Mouse (Mus musculus) T-helper 17 cell (primary cell): ENCODE results near the gene Sox15.

Experiments used
- in situ Hi-C, 2 experiments: fragments of 300-600 bp; cut with MboI, MseI; formaldehyde crosslinking; loops; 1 replicate in 1 of 2; 2 replicates in 1 of 2; pipeline ENCODE4 v1.15.1; 2025; ENCODE audit warnings: high pct_unique_total_duplicates in 2 of 2

The Sox15 gene

DNA sequence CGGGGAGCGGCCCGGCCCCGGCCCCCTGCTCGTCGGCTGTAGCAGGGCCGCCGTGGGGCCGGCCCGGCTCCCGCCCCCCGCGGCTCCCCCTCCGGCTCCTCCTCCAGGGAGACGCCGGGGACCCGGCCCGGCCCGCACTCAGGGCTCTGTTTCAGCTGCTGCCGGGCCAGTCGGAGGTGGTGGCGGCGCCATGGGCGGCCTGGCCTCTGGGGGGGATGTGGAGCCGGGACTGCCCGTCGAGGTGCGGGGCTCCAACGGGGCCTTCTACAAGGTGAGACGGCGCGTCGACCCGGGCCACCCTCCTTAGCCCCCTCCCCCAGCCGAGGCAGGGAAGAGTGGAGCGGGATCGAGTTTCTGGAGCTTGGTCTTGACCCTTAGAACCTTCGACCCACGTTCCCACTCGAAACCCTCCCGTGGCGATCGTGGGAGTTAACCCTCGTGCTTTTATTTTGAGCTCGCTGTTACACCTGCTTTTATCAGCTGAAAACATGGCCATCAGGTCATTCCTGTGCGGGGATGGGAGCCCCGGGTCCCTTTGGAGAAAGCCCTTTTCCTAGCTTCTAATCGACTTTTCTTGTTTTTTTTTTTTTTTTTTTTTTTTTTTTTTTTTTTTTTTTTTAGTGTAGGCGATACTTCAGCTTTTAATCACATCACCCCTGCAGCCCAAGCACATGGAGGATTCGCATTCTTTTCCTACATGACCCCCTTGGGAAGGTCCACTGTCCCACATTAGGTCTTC lies 21.8 kb upstream of the Sox15 start:
- in situ Hi-C loops, result loop anchor here in 1 of 2 experiments (25.0 kb wide), 1 partner anchor 1354 kb away; the partner anchor contains the start of gene C1qbp

DNA sequence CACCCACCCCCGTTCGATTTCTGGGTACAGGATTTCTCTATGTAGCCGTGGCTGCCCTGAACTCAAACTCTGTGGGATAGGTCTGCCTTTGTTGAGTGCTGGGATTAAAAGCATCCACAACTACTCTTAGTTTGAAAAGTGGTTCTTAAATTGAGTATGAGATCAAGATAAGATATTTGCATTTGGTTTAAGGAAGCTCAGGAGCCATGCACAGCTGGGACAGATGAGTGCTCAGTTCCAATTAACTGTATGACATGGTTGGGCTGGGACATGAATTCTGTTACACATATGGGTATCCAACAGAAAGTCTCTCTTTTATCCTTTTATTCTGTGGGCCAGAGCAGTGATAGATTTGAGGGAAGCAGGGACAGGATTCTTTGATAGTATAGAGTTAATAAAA lies 19.6 kb upstream of the Sox15 start:
- in situ Hi-C loops, result loop anchor here in 1 of 2 experiments (25.0 kb wide), 1 partner anchor 1352 kb away; the partner anchor contains the start of gene C1qbp

DNA sequence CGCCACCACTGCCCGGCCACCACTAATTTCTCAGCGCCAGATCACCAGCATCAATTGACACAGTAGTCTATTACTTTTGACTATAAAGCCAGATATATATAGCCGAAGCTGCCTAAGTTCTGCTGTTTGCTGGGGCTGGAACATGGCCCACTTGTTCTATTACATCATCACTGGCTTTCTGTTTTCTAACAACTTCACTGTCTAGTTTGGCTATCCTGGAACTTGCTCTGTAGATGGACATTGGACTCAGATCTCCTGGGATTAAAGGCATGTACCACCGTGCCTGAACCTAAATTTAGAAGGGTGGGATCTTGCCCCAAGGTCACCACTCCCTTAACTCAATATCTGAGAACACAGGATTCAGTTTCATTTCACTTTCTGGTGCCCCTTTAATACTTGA lies 9.3 kb upstream of the Sox15 start:
- in situ Hi-C loops, result loop anchor here in 1 of 2 experiments (25.0 kb wide), 1 partner anchor 1341 kb away; the partner anchor contains the start of gene C1qbp

DNA sequence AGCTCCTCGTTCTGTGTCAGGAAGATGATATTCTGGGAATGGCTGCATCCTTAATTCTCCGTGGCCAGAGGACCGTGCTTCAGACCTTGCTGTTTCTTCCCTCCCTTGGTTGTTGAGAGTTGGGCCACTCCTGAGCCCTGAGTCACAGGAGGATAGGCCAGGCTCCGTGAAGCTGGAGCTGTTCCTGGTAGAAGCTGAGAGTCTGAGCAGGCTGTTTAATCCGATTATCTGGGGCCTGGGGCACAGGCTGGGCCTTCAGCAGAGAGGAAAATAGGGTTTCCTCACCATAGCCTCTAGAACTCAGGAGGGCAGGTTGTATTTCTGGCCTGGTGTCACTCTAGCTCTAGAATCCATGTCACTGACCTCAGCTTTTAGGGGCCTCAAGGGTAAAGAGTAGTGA lies 1.7 kb upstream of the Sox15 start:
- in situ Hi-C loops, result no loop called here

DNA sequence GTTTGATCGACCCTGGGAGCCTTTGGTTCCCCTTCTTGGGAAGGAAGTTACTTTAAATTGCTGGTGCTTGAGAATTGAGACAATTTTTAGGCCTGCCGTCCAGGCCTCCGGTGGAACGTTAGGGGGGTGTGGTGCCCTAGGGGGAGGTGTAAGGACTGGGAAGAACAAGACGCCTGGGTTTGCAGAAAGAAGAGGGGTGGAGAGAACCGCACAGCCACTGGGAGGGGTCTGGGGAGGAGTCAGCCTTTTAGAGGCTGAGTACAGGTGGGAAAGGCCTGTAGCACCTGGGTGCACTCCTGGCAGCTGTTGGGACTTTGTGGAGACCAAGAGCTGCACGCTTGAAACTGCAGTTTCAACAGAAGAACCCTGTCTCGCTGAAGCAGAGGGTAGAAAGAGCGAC lies 354 bp upstream of the Sox15 start:
- in situ Hi-C loops, result no loop called here

DNA sequence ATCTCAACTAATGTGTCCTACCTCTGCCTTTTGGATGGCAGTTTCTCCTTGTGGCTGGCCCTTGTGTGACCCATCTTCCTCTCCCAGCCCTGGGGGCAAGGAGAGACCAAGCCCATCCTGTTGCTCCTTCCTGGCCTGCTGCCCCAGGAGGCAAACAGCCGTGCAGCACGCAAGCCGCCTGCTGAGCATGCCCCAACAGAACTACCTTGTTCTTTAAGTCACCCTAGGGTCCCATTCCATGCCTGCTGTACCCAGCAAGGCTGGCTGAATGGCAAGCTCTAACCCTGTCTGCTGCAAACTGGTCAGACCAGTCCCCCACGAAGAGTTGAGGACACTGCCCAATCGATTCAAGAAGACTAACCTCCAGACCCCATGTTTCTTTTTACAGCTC lies 946 bp downstream of the Sox15 start:
- in situ Hi-C loops, result no loop called here

DNA sequence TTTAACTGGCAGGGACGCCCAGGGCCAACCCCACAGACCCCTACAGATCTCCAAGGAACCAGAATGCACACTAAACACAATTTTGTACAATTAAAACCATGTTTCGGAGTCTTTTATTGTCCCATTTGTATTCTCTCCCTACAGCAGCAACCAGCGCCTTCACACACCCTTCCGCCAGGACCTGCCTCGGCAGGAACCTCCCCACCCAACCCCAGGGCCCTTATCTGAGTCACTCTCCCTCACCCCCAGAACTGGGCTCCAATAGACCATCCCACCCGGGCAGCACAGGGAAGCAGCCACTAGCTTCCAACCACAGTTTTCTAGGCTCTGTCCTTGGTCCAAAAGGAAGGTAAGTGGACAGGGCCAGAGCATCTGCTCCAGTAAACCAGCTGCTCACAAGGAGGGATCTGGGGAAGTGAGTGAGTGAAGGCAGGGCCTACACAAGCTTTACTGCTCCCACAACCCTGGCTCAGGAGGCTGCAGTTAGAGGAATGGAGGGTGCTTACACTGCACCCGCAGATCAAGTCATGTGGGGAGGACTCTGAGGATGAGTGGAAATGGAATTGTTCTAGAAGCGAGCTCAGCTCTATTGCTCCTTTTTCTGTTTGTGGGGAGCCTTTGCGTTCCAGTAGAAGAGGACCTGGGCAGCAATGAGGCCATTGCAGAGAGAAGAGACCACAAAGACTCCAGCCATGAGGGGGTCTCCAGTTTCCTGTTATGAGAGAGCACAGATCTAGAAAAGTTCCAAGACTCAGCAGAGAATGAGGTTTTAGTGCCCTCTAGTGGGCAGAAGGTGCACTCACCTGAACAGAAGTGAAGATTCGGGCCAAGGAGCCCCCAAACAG lies 1.7 kb downstream of the Sox15 start:
- in situ Hi-C loops, result no loop called here

DNA sequence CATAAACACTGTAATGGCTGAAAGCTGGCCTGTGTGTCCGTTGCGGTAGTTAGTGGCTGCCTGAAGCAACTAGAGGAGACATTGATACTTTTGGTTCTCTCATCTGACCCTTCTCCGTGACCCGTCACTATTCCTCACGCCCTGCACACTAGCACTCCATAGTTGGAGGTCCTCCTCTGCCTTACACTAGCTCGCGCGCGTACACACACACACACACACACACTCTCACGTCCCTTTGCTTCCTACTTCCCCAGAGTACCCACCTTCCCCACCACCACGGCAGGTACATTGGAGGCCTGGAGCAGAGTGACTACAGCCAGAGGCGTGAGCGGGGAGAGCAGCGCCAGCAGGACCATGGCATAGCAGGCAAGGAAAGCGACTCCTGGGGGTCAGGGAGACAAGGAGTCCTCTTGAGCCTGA lies 2.4 kb downstream of the Sox15 start:
- in situ Hi-C loops, result no loop called here

DNA sequence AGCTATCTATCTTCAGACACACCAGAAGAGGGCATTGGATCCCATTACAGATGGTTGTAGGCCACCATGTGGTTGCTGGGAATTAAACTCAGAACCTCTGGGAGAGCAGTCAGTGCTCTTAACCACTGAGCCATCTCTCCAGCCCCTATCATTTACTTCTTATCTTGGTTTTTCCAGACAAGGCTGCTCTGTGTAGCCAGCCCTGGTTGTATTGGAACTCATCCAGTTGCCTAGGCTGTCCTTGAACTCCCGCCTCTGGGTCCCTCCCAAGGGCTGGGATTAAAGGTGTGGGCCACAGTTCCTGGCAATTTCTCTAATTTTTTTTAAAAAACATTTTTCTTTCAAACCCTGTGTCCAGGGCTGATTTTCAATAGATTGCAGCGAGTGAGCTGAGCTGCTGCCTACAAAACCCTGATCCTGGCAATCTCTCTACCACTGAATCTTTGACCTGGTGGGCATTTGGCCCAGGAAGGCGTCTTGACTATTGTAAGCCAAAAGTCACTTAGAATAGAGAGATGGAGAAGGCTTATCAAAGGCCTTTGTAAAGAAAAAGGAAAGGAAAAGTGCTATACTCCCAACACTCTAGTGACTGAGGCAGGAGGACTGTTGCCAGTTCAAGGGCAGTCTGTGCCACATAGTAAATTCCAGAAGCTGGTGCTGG lies 6.2 kb downstream of the Sox15 start:
- in situ Hi-C loops, result no loop called here

DNA sequence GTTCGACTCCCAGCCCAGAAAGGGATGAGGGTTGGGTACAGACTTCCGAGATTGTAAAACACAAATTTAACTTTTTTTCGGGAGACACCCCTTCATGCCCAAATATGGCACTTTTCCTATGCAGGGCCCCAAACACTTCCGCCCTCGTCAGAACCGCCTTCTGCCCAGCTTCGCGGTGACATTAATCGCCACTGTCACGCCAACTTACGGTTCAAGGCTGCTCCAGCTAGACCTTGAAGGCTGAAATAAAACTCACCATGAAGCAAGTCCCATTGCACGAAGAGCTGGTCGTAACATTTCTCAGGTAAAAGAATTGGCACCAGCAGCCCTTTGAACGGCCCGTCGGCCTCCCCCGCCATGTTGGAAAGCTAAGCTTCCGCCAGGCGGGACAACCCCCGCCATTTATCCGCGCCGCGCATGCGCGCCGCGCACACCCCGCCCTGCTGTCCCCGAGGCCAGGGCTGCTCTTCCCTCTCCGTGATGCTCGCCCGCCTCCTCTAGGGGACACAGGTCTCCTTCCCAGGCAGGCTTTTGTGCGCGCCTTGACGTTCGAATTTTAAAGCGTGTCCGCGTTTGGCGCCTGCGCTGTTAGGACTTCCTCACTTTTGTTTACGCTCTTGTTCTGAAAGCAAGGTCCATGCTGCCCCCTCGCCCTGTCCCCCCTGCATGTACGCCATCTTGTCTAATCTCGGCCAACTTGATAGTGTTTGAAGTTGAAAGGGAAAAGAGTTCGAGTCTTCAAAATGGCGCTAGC lies 7.3 kb downstream of the Sox15 start, which contains the start of gene Mpdu1:
TSS of gene Mpdu1 (minus strand) at position 430 of the 754 bp plus-strand sequence.
- in situ Hi-C loops, result no loop called here

DNA sequence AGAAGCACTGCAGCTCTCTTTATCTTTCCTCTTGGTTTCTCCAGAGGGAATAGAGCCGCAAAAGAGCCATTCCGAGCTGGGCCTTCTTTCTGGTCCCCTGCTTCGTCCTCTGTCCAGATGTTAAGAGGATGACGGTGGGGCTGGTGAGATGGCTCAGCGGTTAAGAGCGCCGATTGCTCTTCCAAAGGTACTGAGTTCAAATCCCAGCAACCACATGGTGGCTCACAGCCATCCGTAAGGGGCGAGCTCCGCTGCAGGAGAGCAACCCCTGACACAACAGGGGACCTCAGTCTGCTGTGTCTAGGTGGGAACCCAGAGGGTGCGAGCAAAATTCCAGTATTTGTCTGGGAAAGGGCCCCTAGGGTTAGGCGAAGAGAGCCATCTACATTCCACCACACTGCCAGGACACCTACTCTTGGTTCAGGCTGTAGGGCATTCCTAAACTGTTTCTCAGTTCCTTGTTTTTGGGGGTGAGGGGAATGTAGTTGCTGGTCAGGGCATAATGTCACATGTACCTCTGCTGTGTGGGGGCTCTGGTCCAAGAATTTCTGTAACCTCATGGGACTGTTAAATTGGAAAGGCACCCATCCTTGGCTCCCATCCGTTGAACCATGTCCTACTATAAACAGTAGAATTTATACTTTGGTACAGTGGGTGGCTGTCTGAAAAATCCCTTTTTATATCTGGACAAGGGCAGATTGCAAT lies 8.0 kb downstream of the Sox15 start:
- in situ Hi-C loops, result no loop called here

DNA sequence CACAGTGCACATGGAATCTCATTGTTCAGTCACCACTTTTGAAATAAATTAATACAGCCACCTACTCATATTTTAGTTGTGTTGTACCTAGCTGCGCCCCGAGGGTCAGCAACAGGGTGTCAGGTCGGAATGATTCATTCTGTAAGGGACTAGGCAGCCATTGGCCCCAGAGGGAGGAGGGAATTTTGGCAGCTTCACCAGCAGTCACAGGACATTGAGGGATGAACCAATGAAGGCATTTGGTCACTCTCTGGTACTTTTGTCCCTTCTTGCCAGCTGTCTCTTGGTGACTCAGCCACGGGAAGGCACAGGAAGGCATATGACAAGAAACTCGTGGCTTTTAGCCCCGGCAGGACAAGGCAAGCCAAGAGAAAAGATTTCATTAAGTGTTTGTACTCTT lies 8.7 kb downstream of the Sox15 start:
- in situ Hi-C loops, result no loop called here

DNA sequence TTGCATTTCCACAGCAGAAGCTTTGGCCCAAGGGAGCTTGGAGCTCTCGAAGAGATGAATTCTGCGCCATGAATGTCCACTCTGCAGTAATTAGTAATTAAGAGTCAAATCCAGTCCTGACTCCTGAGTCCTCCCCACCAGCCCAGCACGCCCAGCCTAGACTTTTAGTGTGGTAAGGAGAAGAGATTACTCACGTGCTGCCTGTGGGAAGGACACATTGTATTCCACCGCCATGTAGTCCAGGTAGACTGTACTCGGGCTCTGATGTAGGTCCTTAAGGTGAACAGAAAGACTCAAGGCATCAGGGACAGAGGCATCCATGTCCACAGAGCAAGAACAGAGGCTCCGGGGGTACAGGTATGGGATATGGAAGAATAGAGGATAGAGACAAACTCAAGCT lies 9.7 kb downstream of the Sox15 start:
- in situ Hi-C loops, result no loop called here

DNA sequence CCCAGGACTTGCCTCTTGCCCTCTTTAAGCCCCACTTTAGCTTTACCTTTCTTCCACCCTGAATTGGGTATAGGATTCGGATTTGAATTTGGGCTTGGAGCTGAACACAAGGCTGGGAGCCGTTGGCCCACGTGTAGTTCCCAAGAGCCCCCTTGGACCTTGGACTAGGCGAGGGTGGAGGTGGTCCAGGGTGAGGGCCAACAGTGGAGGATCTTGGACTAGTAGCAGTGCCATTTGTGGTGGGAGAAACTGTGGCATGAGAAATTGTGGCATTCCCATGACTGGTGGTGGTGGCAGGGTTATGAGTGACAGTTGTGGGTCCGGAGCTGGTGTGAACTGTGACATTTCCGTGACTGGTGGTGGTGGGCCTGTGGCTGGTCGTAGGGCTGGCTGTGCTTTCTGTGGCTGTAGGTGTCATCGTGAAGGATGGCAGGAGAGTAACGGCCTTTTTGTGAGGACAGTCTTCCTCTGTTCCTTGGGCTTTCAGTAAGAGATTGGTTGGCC lies 10.4 kb downstream of the Sox15 start:
- in situ Hi-C loops, result no loop called here

DNA sequence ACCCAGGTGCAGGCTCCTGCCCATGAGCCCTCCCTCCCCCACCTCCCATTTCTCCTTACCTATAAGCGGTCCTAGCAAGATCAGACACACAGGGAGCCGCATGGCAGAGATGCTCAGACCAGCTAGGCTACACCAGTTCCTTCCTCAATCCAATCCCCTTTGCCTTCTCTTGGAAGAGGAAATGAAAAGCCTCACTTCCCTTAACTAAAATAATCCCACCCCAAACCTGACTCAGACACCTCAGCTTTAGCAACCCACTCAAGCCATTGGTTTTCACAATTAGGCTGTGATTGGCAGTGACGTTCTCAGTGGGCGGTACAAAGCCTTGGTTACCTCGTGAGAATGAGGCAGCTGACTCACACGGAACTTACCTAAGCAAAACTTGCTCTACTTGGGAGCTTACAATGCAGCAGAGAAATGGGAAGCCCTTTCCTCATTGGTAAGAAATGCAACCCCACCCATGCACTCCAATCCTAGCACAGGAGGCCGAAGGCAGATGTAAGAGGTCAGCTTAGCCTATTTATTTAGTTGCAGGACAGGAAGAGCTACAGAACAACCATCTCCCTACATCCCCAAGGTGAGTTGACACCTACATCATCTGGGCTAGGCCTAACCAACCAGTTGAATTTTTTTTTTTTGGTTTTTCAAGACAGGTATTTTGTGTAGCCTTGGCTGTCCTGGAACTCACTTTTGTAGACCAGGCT lies 11.0 kb downstream of the Sox15 start, which contains the start of gene Cd68:
TSS of gene Cd68 (minus strand) at position 193 of the 704 bp plus-strand sequence.
- in situ Hi-C loops, result no loop called here

DNA sequence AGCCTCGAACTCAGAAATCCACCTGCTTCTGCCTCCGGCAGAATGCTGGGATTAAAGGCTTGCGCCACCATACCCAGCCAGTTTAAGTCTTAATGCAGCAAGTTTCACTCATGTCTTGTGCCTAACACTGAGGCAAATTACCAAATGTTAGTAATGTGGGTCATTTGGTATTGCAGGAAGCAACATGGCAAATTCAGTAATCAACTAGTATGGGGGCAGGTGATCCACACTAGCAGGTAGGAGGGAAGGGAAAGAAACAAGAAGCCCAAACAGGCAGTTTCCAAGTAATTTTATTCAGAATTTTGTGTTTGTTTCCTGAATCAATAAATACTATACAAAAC lies 11.5 kb downstream of the Sox15 start:
- in situ Hi-C loops, result no loop called here

DNA sequence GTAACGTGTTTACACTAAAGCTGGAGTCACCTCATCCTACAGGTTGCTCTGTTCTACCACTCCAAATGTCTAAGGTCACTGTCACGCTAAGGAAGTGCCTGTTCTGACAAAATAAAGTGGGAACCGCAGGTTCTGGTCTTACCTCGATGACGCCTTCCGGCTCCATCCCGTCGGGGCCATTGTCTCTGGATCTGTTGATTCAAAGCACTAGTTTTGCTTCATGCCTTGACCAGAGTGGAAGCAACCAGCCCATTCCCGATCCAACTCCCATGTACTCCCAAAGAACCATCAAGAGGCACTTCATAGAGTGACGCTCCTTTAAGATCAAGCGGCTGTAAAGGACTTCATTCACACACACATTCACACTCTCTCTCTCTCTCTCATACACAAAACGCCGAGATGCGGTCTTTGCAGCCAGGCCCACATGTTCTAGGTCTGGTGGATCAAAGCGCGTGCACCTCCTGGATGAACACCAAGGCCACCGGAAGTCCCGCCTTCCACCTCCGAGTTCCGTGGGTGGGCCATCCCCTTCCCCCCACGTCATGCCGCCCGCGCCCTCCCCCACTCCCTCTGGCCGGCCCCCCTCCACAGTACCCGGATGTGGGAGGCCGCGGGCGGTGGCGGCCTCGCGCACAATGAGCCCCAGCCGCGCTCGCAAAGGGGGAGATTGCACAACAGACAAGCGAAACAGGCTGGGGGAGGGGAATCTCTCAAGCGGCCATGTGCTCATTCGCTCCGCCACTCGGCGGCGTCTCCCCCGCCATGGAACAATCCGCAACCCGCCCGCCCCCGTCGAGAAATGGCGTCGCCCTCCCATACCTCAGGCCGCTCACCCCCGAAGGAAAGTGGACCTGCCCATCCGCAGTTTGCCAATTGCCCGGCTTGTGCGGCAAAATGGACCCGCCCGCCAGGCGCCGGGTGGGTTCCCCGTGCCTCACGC lies 15.9 kb downstream of the Sox15 start:
- in situ Hi-C loops, result loop anchor here in 1 of 2 experiments (5.0 kb wide), 1 partner anchor 569 kb away; no protein-coding TSS in a partner anchor

DNA sequence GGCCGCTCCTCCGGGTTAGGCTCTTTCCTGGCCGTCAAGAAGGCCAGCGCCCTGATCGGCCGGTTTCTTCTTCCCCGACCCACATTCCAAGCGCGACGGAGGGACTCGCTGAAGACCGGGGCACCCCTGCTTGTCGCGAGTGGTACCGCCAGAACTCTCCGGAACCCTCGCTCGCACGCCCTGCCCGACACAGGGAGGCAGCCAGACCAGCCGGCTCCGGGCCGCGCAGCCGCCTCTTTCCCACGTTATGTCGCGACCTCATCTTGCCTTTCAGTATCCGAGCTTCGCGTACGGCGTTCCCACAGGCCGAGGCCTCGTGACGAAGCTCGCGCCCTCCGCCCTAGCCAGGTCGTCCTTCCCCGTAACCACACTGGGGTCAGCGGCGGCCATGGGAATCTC lies 16.6 kb downstream of the Sox15 start:
- in situ Hi-C loops, result loop anchor here in 1 of 2 experiments (5.0 kb wide), 1 partner anchor 569 kb away; no protein-coding TSS in a partner anchor
